Mouse (Mus musculus) left cerebral cortex, postnatal 4 days (tissue): ENCODE measurements around the gene Nol6. TPM values are rescaled to one million over a fixed set of nuclear protein-coding genes. Genes with fewer than 3 reads are reported as not detected.

Source experiments
- DNase-seq: peaks from one replicate; pipeline ENCODE4 v3.0.0-alpha.2; 2022
- intact Hi-C: fragments of 180-260 bp; cut with DNase I; formaldehyde crosslinking; loops from one replicate; pipeline ENCODE4 v1.15.1; 2025
- total RNA-seq, 2 experiments: library from RNA; stranded (reverse); gene quantifications; 2 replicates each; pipeline ENCODE4 v1.2.3; 2021

Gene Nol6
- total RNA-seq, 2 experiments from 2014 or later, result 83.6 to 85.6 TPM

DNA sequence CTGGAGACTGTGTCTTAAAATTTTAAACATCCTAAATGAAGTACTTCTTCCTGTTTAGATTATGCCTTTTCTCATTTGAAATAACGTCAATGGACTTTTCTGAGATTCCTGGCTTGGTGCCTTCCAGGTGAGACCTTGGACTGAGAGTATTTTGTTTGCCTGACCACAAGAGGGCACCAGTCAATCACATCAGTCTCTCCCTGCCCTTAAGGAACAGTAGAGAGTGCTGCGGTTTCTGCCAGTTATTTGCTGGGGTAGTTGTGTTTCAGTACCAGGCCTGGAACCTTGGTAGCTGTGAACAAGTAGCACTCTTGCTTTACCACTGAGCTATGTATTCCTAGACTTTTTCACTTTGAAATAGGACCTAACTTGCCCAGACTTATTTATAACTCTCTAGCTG is 5.2 kb upstream of the Nol6 start:
- peak; percentile 46 for DNase-seq
- intact Hi-C loops, result no loop called here

DNA sequence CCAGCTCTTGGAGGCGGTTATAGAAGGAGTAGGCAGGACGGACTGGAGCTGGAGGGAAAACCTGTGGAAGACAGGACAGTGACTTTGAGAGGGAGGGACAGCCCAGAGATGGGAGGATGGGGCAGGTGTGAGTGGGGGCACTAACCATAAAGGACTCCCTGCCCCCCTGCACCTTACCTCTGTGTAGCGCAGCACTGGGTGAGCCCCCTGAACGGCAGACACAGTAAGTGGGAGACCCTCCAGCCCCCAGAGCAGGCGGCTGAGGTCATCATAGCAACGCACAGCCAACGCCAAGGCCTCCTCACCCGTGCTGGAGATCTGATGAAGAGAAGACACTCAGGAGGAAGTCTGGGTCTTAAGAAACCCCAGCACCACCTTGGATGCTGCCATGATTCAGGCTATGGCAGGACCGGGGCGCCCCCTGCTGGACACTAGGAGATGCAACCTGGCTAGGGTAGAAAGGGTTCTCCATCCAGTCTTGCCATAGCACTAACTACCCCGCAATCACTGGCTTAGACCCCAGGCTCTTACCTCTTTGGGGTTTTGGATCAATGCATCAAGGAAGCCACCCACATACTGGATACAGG is 5.5 kb downstream of the Nol6 start:
- DNase-seq, result peak; percentile 71
- intact Hi-C loops, result loop anchor here (5.0 kb wide), 1 partner anchor 66 kb away; no protein-coding TSS in a partner anchor

- DNase-seq, result no peak
- intact Hi-C loops, result loop anchor here (5.0 kb wide), 1 partner anchor 65 kb away; no protein-coding TSS in a partner anchor
Observed at GRCm38 (mm10) chr4:41116817-41117216, 7.4 kb downstream of the Nol6 start.

GRCm38 (mm10) chr4:41115793-41116192 is 8.5 kb downstream of the Nol6 start:
- DNase-seq, result no peak
- intact Hi-C loops, result loop anchor here (5.0 kb wide), 1 partner anchor 63 kb away; no protein-coding TSS in a partner anchor

DNA sequence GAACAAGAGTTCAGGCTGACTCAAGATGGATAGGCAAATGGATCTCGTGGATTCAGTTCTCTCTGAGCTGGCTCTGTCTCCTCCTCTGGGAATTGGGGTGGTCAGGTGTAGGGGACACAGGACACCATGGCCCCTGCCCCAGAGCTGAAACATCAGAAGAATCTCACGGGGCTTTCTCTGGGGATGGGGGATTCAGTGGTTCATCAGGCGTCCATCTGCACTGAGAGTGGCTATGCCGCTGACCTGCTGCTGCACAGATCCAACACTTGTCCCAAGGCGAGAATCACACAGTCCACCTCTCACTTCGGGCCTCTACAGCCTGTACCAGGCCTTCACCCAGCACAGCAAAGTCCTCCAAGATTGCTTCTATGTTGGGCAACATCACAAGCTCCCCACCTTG is 9.2 kb downstream of the Nol6 start:
- no peak for DNase-seq
- intact Hi-C loops, result loop anchor here (5.0 kb wide), 1 partner anchor 63 kb away; no protein-coding TSS in a partner anchor

- no peak for DNase-seq
- intact Hi-C loops, result loop anchor here (5.0 kb wide), 1 partner anchor 62 kb away; no protein-coding TSS in a partner anchor
Observed at GRCm38 (mm10) chr4:41114358-41115070, 9.7 kb downstream of the Nol6 start.

DNA sequence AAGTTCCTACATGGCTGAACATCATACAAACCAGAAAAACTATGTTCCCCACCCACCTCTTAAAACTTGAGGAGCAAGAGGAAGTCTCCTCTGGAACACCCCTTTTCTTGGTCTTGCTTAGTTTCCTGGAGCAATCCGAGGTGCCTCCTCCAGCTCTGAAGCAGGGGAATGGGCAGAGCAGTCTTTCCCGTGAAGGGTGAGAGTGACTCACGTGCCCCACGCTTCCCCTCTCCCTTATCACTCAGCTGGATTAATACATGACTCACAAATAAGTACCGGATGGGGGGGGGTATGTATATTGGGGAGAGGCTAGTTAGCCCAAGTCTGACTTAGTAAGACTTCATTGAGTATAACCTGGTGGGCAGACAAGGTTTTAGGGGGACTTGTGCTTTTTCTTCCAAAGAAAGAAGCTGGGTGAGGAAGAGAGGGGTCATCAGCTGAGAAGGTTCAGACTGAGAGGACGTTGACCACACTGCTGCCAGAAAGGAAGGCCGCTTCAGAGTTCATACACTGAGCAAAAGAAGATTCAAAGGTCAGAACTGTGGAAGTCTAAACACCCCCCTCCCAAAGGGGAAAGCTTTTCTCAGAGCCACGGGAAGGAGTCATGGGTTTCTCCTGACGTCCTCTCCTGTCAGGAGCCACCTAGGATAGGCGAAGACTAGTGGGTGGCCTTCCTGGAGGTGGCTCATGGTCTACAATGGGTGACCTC is 15.4 kb downstream of the Nol6 start:
- DNase-seq, result no peak
- intact Hi-C loops, result no loop called here

DNA sequence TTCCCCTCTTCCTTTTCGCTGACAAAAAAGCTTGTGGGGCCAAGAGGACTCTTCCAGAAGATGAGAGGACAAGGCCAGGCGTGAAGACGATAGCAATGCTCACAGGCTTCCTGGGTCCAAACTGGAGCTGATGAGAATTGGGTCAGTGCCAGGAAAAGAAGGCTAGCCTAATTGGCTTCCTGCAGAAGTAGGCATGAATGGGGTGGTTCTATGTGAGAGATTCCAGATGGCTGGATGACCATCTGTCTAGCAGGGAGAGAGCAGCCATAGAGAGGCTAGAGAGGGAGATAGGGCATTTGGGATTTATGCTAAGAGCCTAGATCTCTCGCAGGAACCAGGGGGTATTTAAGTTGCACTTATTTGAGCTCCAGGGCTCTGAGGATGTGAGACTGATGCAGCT is 16.8 kb downstream of the Nol6 start:
- no peak for DNase-seq
- intact Hi-C loops, result no loop called here

DNA sequence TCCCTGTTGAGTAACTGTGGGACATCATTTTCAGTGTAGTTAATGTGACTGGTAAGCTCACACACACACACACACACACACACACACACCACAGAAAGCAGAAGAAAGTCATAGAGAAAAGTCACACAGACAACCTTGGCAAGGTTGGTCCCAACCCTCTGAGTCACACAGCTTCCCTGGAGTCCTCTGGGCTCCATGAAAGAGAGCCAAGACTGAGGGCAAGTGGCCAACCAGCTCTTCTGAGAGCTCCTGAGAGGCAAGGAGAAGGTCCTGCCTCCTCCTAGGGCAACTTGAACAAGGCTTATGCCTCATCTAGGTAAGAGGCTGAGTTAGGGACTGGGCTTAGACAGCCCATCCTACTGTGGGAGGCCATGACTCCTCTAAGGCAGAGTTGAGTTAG is 21.4 kb downstream of the Nol6 start:
- intact Hi-C loops, result no loop called here
- DNase-seq, result no peak

- no peak for DNase-seq
- intact Hi-C loops, result no loop called here
Observed at GRCm38 (mm10) chr4:41100986-41101385, 23.3 kb downstream of the Nol6 start.

GRCm38 (mm10) chr4:41098577-41098951 is 25.7 kb downstream of the Nol6 start:
- intact Hi-C loops, result no loop called here
- DNase-seq, result no peak

DNA sequence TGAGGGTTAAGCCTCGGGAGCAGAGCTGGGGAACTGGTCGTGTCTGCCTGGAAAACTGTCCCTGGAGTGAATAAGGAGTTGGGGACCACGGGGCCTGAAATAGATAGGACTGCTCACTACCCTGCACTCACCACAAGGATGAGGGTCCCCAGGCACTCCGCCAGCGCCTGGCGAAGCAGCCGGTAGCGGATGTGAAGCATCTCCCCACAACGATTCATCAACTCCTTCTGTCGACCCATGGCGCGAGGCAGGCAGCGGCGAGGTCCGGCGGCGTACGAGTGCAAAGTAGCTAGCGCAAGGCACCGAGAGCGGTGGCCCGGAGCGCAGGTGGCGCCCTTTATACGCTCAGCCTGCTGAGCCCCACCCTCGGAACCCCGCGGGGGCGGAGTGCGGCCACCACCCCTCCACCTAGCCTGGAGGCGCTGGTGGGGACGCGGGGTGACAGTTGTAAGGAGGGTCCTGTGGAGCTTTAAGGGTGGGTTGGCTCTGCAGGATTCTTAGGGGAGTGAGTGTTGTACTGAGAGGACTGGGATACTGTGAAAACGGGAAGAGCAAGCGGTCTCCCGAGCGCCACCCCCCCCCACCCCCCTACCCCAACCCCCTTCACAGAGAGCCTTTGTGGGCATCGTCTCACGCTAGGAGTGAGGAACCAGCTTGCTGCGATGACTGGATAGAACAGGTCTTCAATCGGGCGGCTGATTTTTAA is 26.2 kb downstream of the Nol6 start, which contains the start of gene Aqp3:
Gene Aqp3 (minus strand): TSS at position 313 of the 706 bp plus-strand sequence.
- peak; percentile 59 for DNase-seq
- intact Hi-C loops, result no loop called here

- intact Hi-C loops, result no loop called here
- no peak for DNase-seq
Observed at GRCm38 (mm10) chr4:41097381-41097780, 26.9 kb downstream of the Nol6 start.

- intact Hi-C loops, result no loop called here
- no peak for DNase-seq
Observed at GRCm38 (mm10) chr4:41096794-41097193, 27.5 kb downstream of the Nol6 start.

GRCm38 (mm10) chr4:41096169-41096568 is 28.1 kb downstream of the Nol6 start:
- intact Hi-C loops, result no loop called here
- DNase-seq, result no peak

DNA sequence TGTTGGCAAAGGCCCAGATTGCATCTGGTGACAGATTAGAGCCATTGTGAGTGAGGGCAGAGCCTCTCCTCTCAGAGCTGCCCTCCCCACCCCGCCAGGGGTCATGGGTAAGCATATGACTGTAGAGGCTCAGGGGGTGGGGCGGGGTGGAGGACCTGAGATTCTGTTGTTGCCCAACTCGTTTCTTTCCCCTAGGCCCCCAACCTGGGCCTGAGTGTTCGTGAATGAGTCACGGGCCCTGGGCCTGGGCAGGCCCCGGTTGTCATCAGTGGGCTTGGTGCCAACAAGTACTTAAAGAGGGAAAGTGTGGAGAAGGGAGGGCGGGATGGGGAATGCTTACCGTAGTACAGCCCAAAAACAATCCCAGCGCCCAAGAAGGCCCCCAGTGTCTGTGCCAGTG is 29.9 kb downstream of the Nol6 start:
- DNase-seq, result no peak
- intact Hi-C loops, result no loop called here

DNA sequence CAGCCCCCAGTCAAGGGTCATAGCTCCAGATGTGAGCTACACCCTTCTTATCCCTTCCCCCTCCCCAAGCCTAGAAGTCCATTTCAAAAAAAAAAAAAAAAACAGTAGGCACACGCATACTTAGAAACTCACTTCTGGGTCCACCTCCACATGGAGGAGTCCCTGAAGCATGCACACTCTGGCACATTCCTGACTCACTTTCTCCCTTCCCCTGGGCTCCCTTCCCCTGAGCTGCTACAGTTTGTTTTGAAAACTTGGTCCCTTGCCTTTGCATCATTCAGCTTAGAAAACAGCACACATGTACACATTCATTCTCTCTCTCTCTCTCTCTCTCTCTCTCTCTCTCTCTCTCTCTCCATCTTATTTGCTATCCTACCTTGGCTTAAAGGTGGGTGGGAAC is 31.3 kb downstream of the Nol6 start:
- DNase-seq, result no peak

GRCm38 (mm10) chr4:41091391-41091790 is 32.9 kb downstream of the Nol6 start:
- intact Hi-C loops, result no loop called here
- no peak for DNase-seq

More for the DNA sequence above, 31.3 kb downstream of the Nol6 start:
- intact Hi-C loops, result no loop called here

- DNase-seq, result no peak
- intact Hi-C loops, result no loop called here
Observed at GRCm38 (mm10) chr4:41089705-41090104, 34.5 kb downstream of the Nol6 start.

- intact Hi-C loops, result no loop called here
- DNase-seq, result no peak
Observed at GRCm38 (mm10) chr4:41089189-41089588, 35.1 kb downstream of the Nol6 start.
